Mouse (Mus musculus) stomach, embryonic 15.5 days (tissue): ENCODE data around the gene Olfr1499. TPM values are rescaled to one million over a fixed set of nuclear protein-coding genes. Genes with fewer than 3 reads are reported as not detected.

Source experiments
- polyA plus RNA-seq: library from polyadenylated mRNA; unstranded; fragments of >200 nt; fragmentation: Nextera tagmentation; extraction: Ambion mirVana; gene quantifications from 2 replicates; pipeline ENCODE4 v1.2.1, GENCODE M21; 2015

The Olfr1499 gene
- polyA plus RNA-seq, 1 experiment from 2014 or later = not detected

Other genes with a start within 250 kb of the Olfr1499 start
- not detected in 2 replicates for gene Olfr1484, start 235.9 kb downstream of the Olfr1499 start, polyA plus RNA-seq
- gene Olfr1487, start 202.1 kb downstream of the Olfr1499 start, polyA plus RNA-seq = not detected in 2 replicates
- not detected in 2 replicates for gene Olfr1489, start 187.8 kb downstream of the Olfr1499 start, polyA plus RNA-seq
- gene Olfr1490, start 168.4 kb downstream of the Olfr1499 start, polyA plus RNA-seq = not detected in 2 replicates
- not detected in 2 replicates for gene Olfr1491, start 122.2 kb downstream of the Olfr1499 start, polyA plus RNA-seq
- not detected in 2 replicates for gene Olfr1493-ps1, start 96.2 kb downstream of the Olfr1499 start, polyA plus RNA-seq
- gene Olfr1494, start 79.7 kb downstream of the Olfr1499 start, polyA plus RNA-seq = not detected in 2 replicates
- gene Olfr1495, start 54.8 kb downstream of the Olfr1499 start, polyA plus RNA-seq = not detected in 2 replicates
- gene Olfr1496, start 41.6 kb downstream of the Olfr1499 start, polyA plus RNA-seq = not detected in 2 replicates
- gene Olfr1497, start 21.2 kb downstream of the Olfr1499 start, polyA plus RNA-seq = not detected in 2 replicates
- gene Olfr1500, start 11.0 kb upstream of the Olfr1499 start, polyA plus RNA-seq = not detected in 2 replicates
- not detected in 2 replicates for gene Olfr1501, start 31.2 kb upstream of the Olfr1499 start, polyA plus RNA-seq
- gene Olfr1502, start 42.3 kb upstream of the Olfr1499 start, polyA plus RNA-seq = not detected in 2 replicates
- gene Olfr1504, start 78.5 kb upstream of the Olfr1499 start, polyA plus RNA-seq = not detected in 2 replicates
- gene Olfr1505, start 94.1 kb upstream of the Olfr1499 start, polyA plus RNA-seq = not detected in 2 replicates